Mouse (Mus musculus) kidney, embryonic 16.5 days (tissue): ENCODE measurements around the gene Bcam. TPM values are rescaled to one million over a fixed set of nuclear protein-coding genes. Genes with fewer than 3 reads are reported as not detected.

ENCODE experiments used
- ATAC-seq: fragments of 200-750 bp; cut with Nextera tagmentation; 2 replicates; pipeline ENCODE4 v1.8.0; 2017; ENCODE audit warnings: moderate TSS enrichment; ENCODE audit not compliant: low FRiP score, low TSS enrichment
- H3K27ac ChIP-seq: fragments of 300-500 bp; sonication (generic); 2 replicates; pipeline ENCODE4 v1.5.1; 2014; ENCODE audit warnings: low read length
- H3K27me3 ChIP-seq: fragments of 300-500 bp; sonication (generic); 2 replicates; pipeline ENCODE4 v1.6.1; 2014; ENCODE audit warnings: low read length, control low read depth, mixed read lengths; ENCODE audit not compliant: insufficient read depth
- H3K36me3 ChIP-seq: fragments of 300-500 bp; sonication (generic); 2 replicates; pipeline ENCODE4 v1.6.1; 2014; ENCODE audit warnings: low read length, control low read depth, mixed read lengths; ENCODE audit not compliant: insufficient read depth
- H3K4me1 ChIP-seq: fragments of 300-500 bp; sonication (generic); 2 replicates; pipeline ENCODE4 v1.6.1; 2014; ENCODE audit warnings: low read length, control low read depth, mixed read lengths; ENCODE audit not compliant: insufficient read depth
- H3K4me2 ChIP-seq: fragments of 300-500 bp; sonication (generic); replicated peaks from 2 replicates; pipeline ENCODE4 v1.6.1; 2014; ENCODE audit warnings: low read depth, low read length
- H3K4me3 ChIP-seq: fragments of 300-500 bp; sonication (generic); 2 replicates; pipeline ENCODE4 v1.5.1; 2014; ENCODE audit warnings: mild to moderate bottlenecking, low read length
- H3K9ac ChIP-seq: fragments of 300-500 bp; sonication (generic); replicated peaks from 2 replicates; pipeline ENCODE4 v1.6.1; 2014; ENCODE audit warnings: low read length
- H3K9me3 ChIP-seq: fragments of 300-500 bp; sonication (generic); 2 replicates; pipeline ENCODE4 v1.6.1; 2016; ENCODE audit warnings: low read length, control low read depth
- WGBS: fragments of 180-500 bp; shearing (Covaris S2); extraction: QIAGEN DNeasy Blood & Tissue Kit; methylation state at CpG from one replicate; pipeline ENCODE4 v1.1.7; 2014; 5-methylcytosine and 5-hydroxymethylcytosine counted together
- polyA plus RNA-seq: library from polyadenylated mRNA; unstranded; fragments of >200 nt; fragmentation: Nextera tagmentation; extraction: Ambion mirVana; gene quantifications from 2 replicates; pipeline ENCODE4 v1.2.1, GENCODE M21; 2015

Gene Bcam
- polyA plus RNA-seq, 1 experiment from 2014 or later: 309 TPM

GRCm38 (mm10) chr7:19740269-19740668, 30.5 kb downstream of the Bcam start:
- Histone ChIP-seq H3K9ac (no peak overlapping the region), H3K4me3 (no peak overlapping the region), H3K4me2 (no peak overlapping the region), H3K36me3 (peaks cover 52% of the 10 kb centered on the region), H3K4me1 (peaks cover 37% of the 10 kb centered on the region), H3K27ac (no peak overlapping the region), H3K9me3 (0 out of 2 replicates have a peak, but pooled peaks cover 6% of the 10 kb centered on the region), H3K27me3 (no peaks in the 10 kb centered on the region)
- WGBS: 90% methylated on average over 11 of the region's 11 CpGs
- no peak for ATAC-seq

GRCm38 (mm10) chr7:19738771-19739170, 32.0 kb downstream of the Bcam start:
- Histone ChIP-seq H3K4me1 (peaks cover 27% of the 10 kb centered on the region), H3K4me2 (no peak overlapping the region), H3K27me3 (no peaks in the 10 kb centered on the region), H3K27ac (no peak overlapping the region), H3K9me3 (0 out of 2 replicates have a peak, but pooled peaks cover 6% of the 10 kb centered on the region), H3K9ac (no peak overlapping the region), H3K4me3 (no peak overlapping the region), H3K36me3 (peaks cover 64% of the 10 kb centered on the region)
- 88% methylated on average over 3 of the region's 3 CpGs for WGBS
- ATAC-seq: no peak

GRCm38 (mm10) chr7:19736389-19737057, 34.3 kb downstream of the Bcam start:
- H3K27ac ChIP-seq: no peak overlapping the region

GRCm38 (mm10) chr7:19734178-19734666, 36.6 kb downstream of the Bcam start:
- Histone ChIP-seq H3K36me3 (peaks cover 85% of the 10 kb centered on the region), H3K9ac (no peak overlapping the region), H3K27ac (no peak overlapping the region), H3K9me3 (no peaks in the 10 kb centered on the region), H3K4me3 (no peak overlapping the region), H3K4me1 (0 out of 2 replicates have a peak, but pooled peaks cover 4% of the 10 kb centered on the region), H3K27me3 (no peaks in the 10 kb centered on the region), H3K4me2 (no peak overlapping the region)
- 83% methylated on average over 10 of the region's 10 CpGs for WGBS
- ATAC-seq: no peak

More at GRCm38 (mm10) chr7:19736389-19737057, 34.3 kb downstream of the Bcam start:
- Histone ChIP-seq H3K9me3 (0 out of 2 replicates have a peak, but pooled peaks cover 6% of the 10 kb centered on the region), H3K4me3 (no peak overlapping the region), H3K9ac (no peak overlapping the region), H3K27me3 (no peaks in the 10 kb centered on the region), H3K4me1 (peaks cover 15% of the 10 kb centered on the region), H3K36me3 (peaks cover 76% of the 10 kb centered on the region), H3K4me2 (no peak overlapping the region)
- no peak for ATAC-seq
- 79% methylated on average over 16 of the region's 16 CpGs for WGBS

- Histone ChIP-seq H3K27ac (no peak overlapping the region), H3K27me3 (no peaks in the 10 kb centered on the region), H3K36me3 (peaks cover 93% of the 10 kb centered on the region), H3K9ac (no peak overlapping the region), H3K9me3 (peaks cover 1% of the 10 kb centered on the region; the same call in 1 of the 2 replicates), H3K4me3 (no peak overlapping the region), H3K4me2 (no peak overlapping the region), H3K4me1 (no peaks in the 10 kb centered on the region)
- WGBS: 89% methylated on average over 4 of the region's 4 CpGs
- ATAC-seq: no peak
Measured at GRCm38 (mm10) chr7:19726541-19726940, 44.3 kb downstream of the Bcam start.

GRCm38 (mm10) chr7:19724167-19724566, 46.6 kb downstream of the Bcam start:
- H3K9me3 ChIP-seq: peaks cover 12% of the 10 kb centered on the region
- no peaks in the 10 kb centered on the region for H3K4me1 ChIP-seq
- H3K4me2 ChIP-seq: no peak overlapping the region
- peaks cover 90% of the 10 kb centered on the region for H3K36me3 ChIP-seq
- no peak overlapping the region for H3K9ac ChIP-seq
- no peak overlapping the region for H3K27ac ChIP-seq
- 91% methylated on average over 12 of the region's 12 CpGs for WGBS
- ATAC-seq: no peak
- no peaks in the 10 kb centered on the region for H3K27me3 ChIP-seq
- H3K4me3 ChIP-seq: no peak overlapping the region

GRCm38 (mm10) chr7:19722754-19723195, 48.0 kb downstream of the Bcam start:
- Histone ChIP-seq H3K27me3 (no peaks in the 10 kb centered on the region), H3K27ac (0 out of 2 replicates have a peak overlapping the region, but pooled peaks have one; percentile 43), H3K36me3 (peaks cover 87% of the 10 kb centered on the region), H3K4me2 (no peak overlapping the region), H3K9ac (no peak overlapping the region), H3K9me3 (peaks cover 12% of the 10 kb centered on the region), H3K4me3 (no peak overlapping the region), H3K4me1 (no peaks in the 10 kb centered on the region)
- WGBS: 85% methylated on average over 6 of the region's 6 CpGs
- peak; percentile 55; the same call in 1 of the 2 replicates for ATAC-seq

GRCm38 (mm10) chr7:19719200-19719599, 51.6 kb downstream of the Bcam start:
- Histone ChIP-seq H3K4me1 (peaks cover 13% of the 10 kb centered on the region), H3K9me3 (peaks cover 12% of the 10 kb centered on the region), H3K9ac (no peak overlapping the region), H3K27me3 (no peaks in the 10 kb centered on the region), H3K4me3 (no peak overlapping the region), H3K36me3 (peaks cover 63% of the 10 kb centered on the region), H3K4me2 (no peak overlapping the region), H3K27ac (no peak overlapping the region)
- 87% methylated on average over 4 of the region's 4 CpGs for WGBS
- no peak for ATAC-seq

- H3K4me1 ChIP-seq: peaks cover 20% of the 10 kb centered on the region
- H3K9me3 ChIP-seq: peaks cover 12% of the 10 kb centered on the region
- WGBS: 77% methylated on average over 5 of the region's 5 CpGs
- no peak overlapping the region for H3K9ac ChIP-seq
- no peak for ATAC-seq
- H3K27me3 ChIP-seq: no peaks in the 10 kb centered on the region
- H3K36me3 ChIP-seq: peaks cover 59% of the 10 kb centered on the region
- no peak overlapping the region for H3K27ac ChIP-seq
- H3K4me2 ChIP-seq: no peak overlapping the region
- H3K4me3 ChIP-seq: no peak overlapping the region
Measured at GRCm38 (mm10) chr7:19718297-19718952, 52.4 kb downstream of the Bcam start.

- no peak overlapping the region for H3K27ac ChIP-seq
- no peak overlapping the region for H3K4me2 ChIP-seq
- ATAC-seq: no peak
- 86% methylated on average over 4 of the region's 4 CpGs for WGBS
- H3K9ac ChIP-seq: no peak overlapping the region
- no peak overlapping the region for H3K4me3 ChIP-seq
- peaks cover 12% of the 10 kb centered on the region for H3K9me3 ChIP-seq
- H3K4me1 ChIP-seq: peaks cover 22% of the 10 kb centered on the region
- H3K36me3 ChIP-seq: peaks cover 58% of the 10 kb centered on the region
- no peaks in the 10 kb centered on the region for H3K27me3 ChIP-seq
Measured at GRCm38 (mm10) chr7:19717346-19717745, 53.5 kb downstream of the Bcam start.
